28 mouse cellular contexts compared by ENCODE assay signal in the genomic region with DNA sequence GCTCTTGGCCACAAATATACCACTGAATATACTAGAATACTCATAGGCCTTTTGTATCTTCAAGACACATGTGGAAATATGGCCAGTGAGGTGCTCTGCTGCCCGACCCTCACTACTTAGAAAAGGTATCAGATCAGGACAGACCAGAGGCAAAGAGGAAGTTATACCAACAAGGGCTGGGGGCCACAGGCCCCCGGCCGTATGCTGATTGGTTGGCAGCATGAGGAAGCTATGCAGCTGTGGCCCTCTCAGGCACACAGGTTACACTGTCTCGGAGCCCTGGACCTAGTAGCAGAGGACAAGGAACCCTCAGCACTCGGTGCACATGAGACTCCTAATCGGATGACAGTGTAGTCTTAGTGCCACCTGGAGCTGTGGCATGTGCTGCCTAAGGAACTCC. TPM values are rescaled to one million over a fixed set of nuclear protein-coding genes. Genes with fewer than 3 reads are reported as not detected.
DNase-seq lines count a peak whose midpoint lies in the region; ATAC-seq and TF ChIP-seq lines count a peak whose summit lies in the region.
"Had no signal": no experiment of that assay in that cellular context is flagged by ENCODE, and none has a peak within 500 bp of the region (broad histone marks: within the 10 kb centered on the region; RNA-seq: fewer than 3 reads in every experiment).

No protein-coding gene starts in this region.

- TF ChIP-seq EP300 in liver, postnatal 0 days (IDR thresholded peaks at IDR 0.05; ENCODE audit: low read depth) = no peak

- peak; percentile 10 for DNase-seq in thymus, postnatal 25 days
- no peak for DNase-seq in thymus, postnatal 10 days (ENCODE audit: low spot score in 2 of 2)
- no peak for DNase-seq in liver, postnatal 0 days
- no peak for DNase-seq in kidney, adult 11 months
- no peak for DNase-seq in hindbrain, embryonic 14.5 days (ENCODE audit: low spot score)
- no peak for DNase-seq in cerebellum, adult 8-10 months
- DNase-seq: adrenal gland, postnatal 25 days; cerebellum, adult 9-10 months; cerebellum, postnatal 36 days; embryo, embryonic 11 days; gastrocnemius, adult 2 months; gastrocnemius, postnatal 36 days; heart, postnatal 14 days; liver, embryonic 13.5 days; lung, embryonic 14.5 days; lung, postnatal 14 days; right cerebral cortex, adult 18-20 months; spleen, adult 18-20 months had no signal

- no peak overlapping the region for H3K9ac ChIP-seq in liver, postnatal 0 days (replicated peaks)
- no peak overlapping the region for H3K9ac ChIP-seq in hindbrain, embryonic 14.5 days
- H3K9ac ChIP-seq: kidney, embryonic 15.5 days; limb, embryonic 12.5 days; liver, embryonic 13.5 days; lung, embryonic 14.5 days; midbrain, embryonic 12.5 days; neural tube, embryonic 12.5 days had no signal

- no peaks in the 10 kb centered on the region for H3K9me3 ChIP-seq in liver, postnatal 0 days (ENCODE audit: low read length)
- H3K9me3 ChIP-seq in hindbrain, embryonic 14.5 days (ENCODE audit: control insufficient read depth, low read length) = no peaks in the 10 kb centered on the region
- H3K9me3 ChIP-seq: kidney, embryonic 15.5 days; limb, embryonic 12.5 days; liver, embryonic 13.5 days; midbrain, embryonic 12.5 days; neural tube, embryonic 12.5 days had no signal

- TF ChIP-seq CTCF in liver, postnatal 0 days (IDR thresholded peaks at IDR 0.05; ENCODE audit: low read depth) = no peak

- peaks cover 91% of the 10 kb centered on the region for H3K36me3 ChIP-seq in liver, postnatal 0 days (replicated peaks; ENCODE audit: insufficient read depth, low read length)
- peaks cover 97% of the 10 kb centered on the region for H3K36me3 ChIP-seq in hindbrain, embryonic 14.5 days (replicated peaks; ENCODE audit: control insufficient read depth, insufficient read depth)

- no peaks in the 10 kb centered on the region for H3K4me1 ChIP-seq in liver, postnatal 0 days (ENCODE audit: insufficient read depth)
- peaks cover 2% of the 10 kb centered on the region; the same call in 1 of the 2 replicates for H3K4me1 ChIP-seq in hindbrain, embryonic 14.5 days (replicated peaks; ENCODE audit: control insufficient read depth, insufficient read depth, low read length)

- ATAC-seq in common myeloid progenitor, adult 5-6 weeks (replicated peaks; ENCODE audit: low read depth, poor library complexity, severe bottlenecking) = peak; percentile 81
- ATAC-seq in liver, postnatal 0 days = peak; percentile 46; the same call in 1 of the 2 replicates
- no peak for ATAC-seq in hindbrain, embryonic 14.5 days (ENCODE audit: low FRiP score)
- ATAC-seq: forebrain, embryonic 16.5 days; intestine, postnatal 0 days had no signal

- no peak overlapping the region for H3K27ac ChIP-seq in liver, postnatal 0 days (ENCODE audit: low read depth)
- H3K27ac ChIP-seq in hindbrain, embryonic 14.5 days = no peak overlapping the region
- H3K27ac ChIP-seq: gastrocnemius, adult 2 months; kidney, embryonic 15.5 days; limb, embryonic 12.5 days; liver, embryonic 13.5 days; midbrain, embryonic 12.5 days; neural tube, embryonic 12.5 days had no signal

- H3K4me2 ChIP-seq in liver, postnatal 0 days (ENCODE audit: low read depth, low read length) = no peak overlapping the region
- no peak overlapping the region for H3K4me2 ChIP-seq in hindbrain, embryonic 14.5 days (replicated peaks)
- H3K4me2 ChIP-seq: kidney, embryonic 15.5 days; limb, embryonic 12.5 days; liver, embryonic 13.5 days; lung, embryonic 14.5 days; midbrain, embryonic 12.5 days; neural tube, embryonic 12.5 days had no signal

- H3K4me3 ChIP-seq in liver, postnatal 0 days (ENCODE audit: low read depth, low read length) = no peak overlapping the region
- H3K4me3 ChIP-seq in hindbrain, embryonic 14.5 days (replicated peaks; ENCODE audit: low read length) = no peak overlapping the region
- H3K4me3 ChIP-seq: erythroblast, embryonic 14.5 days; gastrocnemius, adult 2 months; kidney, embryonic 15.5 days; limb, embryonic 12.5 days; liver, embryonic 13.5 days; midbrain, embryonic 12.5 days; myocyte; neural tube, embryonic 12.5 days had no signal

- no peaks in the 10 kb centered on the region for H3K27me3 ChIP-seq in liver, postnatal 0 days (ENCODE audit: insufficient read depth, low read length)
- H3K27me3 ChIP-seq in hindbrain, embryonic 14.5 days (ENCODE audit: control insufficient read depth, insufficient read depth, low read length) = no peaks in the 10 kb centered on the region
- H3K27me3 ChIP-seq: CH12.LX; kidney, embryonic 15.5 days; limb, embryonic 12.5 days; liver, embryonic 13.5 days; midbrain, embryonic 12.5 days; neural tube, embryonic 12.5 days had no signal

- WGBS in liver, postnatal 0 days (ENCODE audit: insufficient replicate concordance) = 38% methylated on average over 6 of the region's 6 CpGs
- WGBS in hindbrain, embryonic 14.5 days = 94% methylated on average over 6 of the region's 6 CpGs

RNA-seq across cellular contexts. Expression of gene Rrp1, which starts 6.7 kb away (rescaled TPM):
- total RNA-seq in common myeloid progenitor, adult 5-6 weeks (2017) = 393 and 414 TPM in 2 replicates
- 93.5 and 95.5 TPM in 2 replicates for polyA plus RNA-seq in liver, postnatal 0 days (2015; fragmentation: Nextera tagmentation; extraction: Ambion mirVana)
- polyA plus RNA-seq in hindbrain, embryonic 14.5 days (2014; fragmentation: Nextera tagmentation; extraction: Ambion mirVana) = 324 and 336 TPM in 2 replicates

RNA-seq across cellular contexts. Expression of gene Cstb, which starts 19.3 kb away (rescaled TPM):
- total RNA-seq in common myeloid progenitor, adult 5-6 weeks (2017) = 41.8 and 47.5 TPM in 2 replicates
- polyA plus RNA-seq in liver, postnatal 0 days (2015; fragmentation: Nextera tagmentation; extraction: Ambion mirVana) = 177 and 187 TPM in 2 replicates
- 97.3 and 119 TPM in 2 replicates for polyA plus RNA-seq in hindbrain, embryonic 14.5 days (2014; fragmentation: Nextera tagmentation; extraction: Ambion mirVana)

RNA-seq across cellular contexts. Expression of gene Agpat3, which starts 53.9 kb away (rescaled TPM):
- 8.2 and 12.7 TPM in 2 replicates for total RNA-seq in common myeloid progenitor, adult 5-6 weeks (2017)
- 154 and 171 TPM in 2 replicates for polyA plus RNA-seq in liver, postnatal 0 days (2015; fragmentation: Nextera tagmentation; extraction: Ambion mirVana)
- polyA plus RNA-seq in hindbrain, embryonic 14.5 days (2014; fragmentation: Nextera tagmentation; extraction: Ambion mirVana) = 80.3 and 81.5 TPM in 2 replicates

RNA-seq across cellular contexts. Expression of gene Pdxk, which starts 58.6 kb away (rescaled TPM):
- total RNA-seq in common myeloid progenitor, adult 5-6 weeks (2017) = 12.3 and 16.7 TPM in 2 replicates
- polyA plus RNA-seq in liver, postnatal 0 days (2015; fragmentation: Nextera tagmentation; extraction: Ambion mirVana) = 10.1 and 11.0 TPM in 2 replicates
- polyA plus RNA-seq in hindbrain, embryonic 14.5 days (2014; fragmentation: Nextera tagmentation; extraction: Ambion mirVana) = 30.0 and 32.9 TPM in 2 replicates
